Mouse (Mus musculus) thymus, adult 2 months (tissue): ENCODE measurements around the gene Ttc14.

Experiments
- CTCF ChIP-seq: fragments of 200-500 bp; IDR thresholded peaks from 2 replicates; pipeline ENCODE4 v1.5.1; 2012; ENCODE audit warnings: mild to moderate bottlenecking, control low read depth, low read length, moderate library complexity, borderline replicate concordance; ENCODE audit not compliant: control insufficient read depth, poor library complexity, insufficient read depth; ENCODE audit errors: extremely low read depth
- POLR2A ChIP-seq: fragments of 200-500 bp; IDR thresholded peaks from 2 replicates; pipeline ENCODE4 v1.6.1; 2012; ENCODE audit warnings: mild to moderate bottlenecking, low read length, control low read depth, moderate library complexity; ENCODE audit not compliant: control insufficient read depth, poor library complexity, insufficient read depth; ENCODE audit errors: extremely low read depth

DNA sequence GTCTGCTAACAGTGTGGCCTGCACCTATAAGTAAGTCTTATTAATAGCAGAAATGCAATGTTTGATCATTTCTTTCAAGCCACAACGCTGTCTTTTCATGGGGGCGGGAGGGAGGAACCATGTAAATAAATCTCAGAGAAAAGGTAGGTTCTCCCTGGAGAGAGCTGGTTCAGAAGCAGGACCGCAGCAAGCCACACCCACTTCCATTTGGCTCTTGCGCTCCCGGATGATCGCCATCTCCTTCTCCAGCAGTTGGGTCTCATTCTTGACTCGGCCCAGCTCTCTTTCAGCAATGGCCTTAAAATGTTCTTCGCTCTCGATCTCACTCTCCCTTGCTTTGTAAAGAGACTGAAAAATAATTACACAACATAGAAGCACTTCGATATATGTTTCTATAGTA, 39.2 kb downstream of the Ttc14 start:
- no peak for TF ChIP-seq CTCF
- no peak for TF ChIP-seq POLR2A
